Mouse (Mus musculus) kidney, embryonic 15.5 days (tissue): Measurements from ENCODE around the gene AY761185. TPM values are rescaled to one million over a fixed set of nuclear protein-coding genes. Genes with fewer than 3 reads are reported as not detected.
"Not testable (repeated sequence)": the region's sequence is repeated elsewhere in the genome, so short reads cannot be mapped to it uniquely, and the experiment has no call there.

Source experiments
- ATAC-seq: fragments of 200-750 bp; cut with Nextera tagmentation; replicated peaks from 2 replicates; pipeline ENCODE4 v1.8.0; 2017; ENCODE audit warnings: moderate TSS enrichment; ENCODE audit not compliant: low FRiP score
- H3K27ac ChIP-seq: fragments of 300-500 bp; sonication (generic); 2 replicates; pipeline ENCODE4 v1.5.1; 2015; ENCODE audit warnings: mild to moderate bottlenecking, inconsistent platforms
- H3K27me3 ChIP-seq: fragments of 300-500 bp; sonication (generic); 2 replicates; pipeline ENCODE4 v1.6.1; 2015; ENCODE audit warnings: inconsistent platforms
- H3K36me3 ChIP-seq: fragments of 300-500 bp; sonication (generic); 2 replicates; pipeline ENCODE4 v1.6.1; 2015; ENCODE audit warnings: inconsistent platforms
- H3K4me1 ChIP-seq: fragments of 300-500 bp; sonication (generic); 2 replicates; pipeline ENCODE4 v1.6.1; 2015; ENCODE audit warnings: inconsistent platforms
- H3K4me2 ChIP-seq: fragments of 300-500 bp; sonication (generic); 2 replicates; pipeline ENCODE4 v1.6.1; 2015; ENCODE audit warnings: moderate library complexity, mild to moderate bottlenecking, inconsistent platforms
- H3K4me3 ChIP-seq: fragments of 300-500 bp; sonication (generic); replicated peaks from 2 replicates; pipeline ENCODE4 v1.5.1; 2015; ENCODE audit warnings: mild to moderate bottlenecking, inconsistent platforms
- H3K9ac ChIP-seq: fragments of 300-500 bp; sonication (generic); 2 replicates; pipeline ENCODE4 v1.6.1; 2015; ENCODE audit warnings: mild to moderate bottlenecking, inconsistent platforms
- H3K9me3 ChIP-seq: fragments of 300-500 bp; sonication (generic); replicated peaks from 2 replicates; pipeline ENCODE4 v1.6.1; 2016; ENCODE audit warnings: inconsistent platforms
- WGBS: fragments of 180-500 bp; shearing (Covaris S2); methylation state at CpG from one replicate; pipeline ENCODE4 v1.1.7; 2015; ENCODE audit warnings: mixed read lengths; 5-methylcytosine and 5-hydroxymethylcytosine counted together
- polyA plus RNA-seq: library from polyadenylated mRNA; unstranded; fragments of >200 nt; fragmentation: Nextera tagmentation; extraction: Ambion mirVana; gene quantifications from 2 replicates; pipeline ENCODE4 v1.2.1, GENCODE M21; 2015

The AY761185 gene
- not detected in 2 replicates for polyA plus RNA-seq

DNA sequence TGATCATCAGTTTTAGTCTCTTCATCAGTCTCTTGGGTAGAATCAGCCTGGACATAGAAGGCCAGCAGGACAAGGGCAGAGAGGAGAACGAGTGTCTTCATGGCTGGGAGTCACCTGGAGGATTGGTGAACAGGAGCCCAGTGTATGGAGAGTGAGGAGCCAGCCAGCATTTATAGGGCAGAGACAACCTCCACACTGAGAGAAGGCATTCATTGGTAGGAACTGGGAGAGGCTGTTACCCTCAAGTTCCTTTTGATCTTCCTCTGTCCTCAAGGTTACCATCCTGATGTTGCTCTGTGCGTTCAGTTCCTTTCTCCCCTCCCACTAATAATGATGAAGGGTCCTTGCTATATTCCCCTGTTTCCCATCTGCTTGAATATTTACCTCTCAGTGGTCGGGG, at the start of gene AY761185:
AY761185 (minus strand) TSS at position 101 of the 400 bp plus-strand sequence.
- 79% methylated on average over 3 of the region's 3 CpGs for WGBS
- Histone ChIP-seq H3K27ac (no peak within 1 kb of the TSS), H3K9ac (no peak within 1 kb of the TSS), H3K4me2 (no peak within 1 kb of the TSS), H3K4me3 (no peak within 1 kb of the TSS), H3K27me3 (no peaks in the 10 kb centered on the region), H3K36me3 (no peaks in the 10 kb centered on the region), H3K9me3 (peaks cover 10% of the 10 kb centered on the region), H3K4me1 (no peaks in the 10 kb centered on the region)
- ATAC-seq, result no peak

DNA sequence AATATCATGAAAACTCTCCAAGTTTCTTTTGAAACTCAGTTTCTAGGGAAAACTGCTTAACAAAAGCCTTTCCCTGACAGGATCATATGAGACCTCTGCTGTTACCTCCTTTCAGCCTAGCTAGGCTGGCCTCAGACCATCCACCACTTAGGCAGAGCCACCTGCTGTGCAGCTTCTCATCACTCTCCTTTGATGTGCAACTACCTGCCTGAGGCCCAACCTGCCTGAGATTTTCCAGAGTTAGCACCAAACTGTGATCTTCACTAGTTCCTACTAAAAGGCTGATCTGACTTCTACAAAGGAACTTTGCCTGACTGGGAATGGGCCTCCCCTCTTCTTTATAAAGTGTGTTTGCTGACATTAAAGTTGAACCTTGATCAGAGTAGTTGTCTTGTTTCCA, 49.5 kb upstream of the AY761185 start:
- H3K9ac ChIP-seq, H3K9me3 ChIP-seq, ATAC-seq, H3K27me3 ChIP-seq, H3K4me3 ChIP-seq, H3K4me2 ChIP-seq, H3K36me3 ChIP-seq, H3K27ac ChIP-seq, H3K4me1 ChIP-seq: not testable (repeated sequence)

DNA sequence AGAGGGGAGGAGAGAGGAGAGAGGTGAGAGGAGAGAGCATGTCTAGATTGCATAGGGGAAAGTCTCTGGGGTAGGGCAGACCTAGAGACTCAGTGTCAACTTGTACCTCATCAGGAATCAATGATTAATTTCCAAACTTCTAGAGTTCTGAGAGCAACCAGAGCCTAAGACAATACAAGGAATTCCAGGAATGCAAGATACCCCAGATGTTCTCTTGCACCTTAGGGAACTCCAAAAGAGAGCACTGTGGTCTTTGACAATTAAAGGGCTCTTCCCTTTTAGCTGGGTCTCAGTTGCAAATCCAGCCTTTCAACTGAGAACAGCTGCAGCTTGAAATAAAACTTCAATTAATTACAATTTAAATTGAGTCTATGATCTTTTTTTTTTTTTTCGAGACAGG, 35.3 kb upstream of the AY761185 start:
- Histone ChIP-seq H3K27ac (no peak overlapping the region), H3K9me3 (peaks cover 3% of the 10 kb centered on the region; the same call in 1 of the 2 replicates), H3K4me3 (no peak overlapping the region), H3K4me1 (no peaks in the 10 kb centered on the region), H3K36me3 (no peaks in the 10 kb centered on the region), H3K9ac (no peak overlapping the region), H3K4me2 (no peak overlapping the region), H3K27me3 (no peaks in the 10 kb centered on the region)
- ATAC-seq, result no peak
- 41% methylated on average over 1 of the region's 1 CpGs for WGBS

DNA sequence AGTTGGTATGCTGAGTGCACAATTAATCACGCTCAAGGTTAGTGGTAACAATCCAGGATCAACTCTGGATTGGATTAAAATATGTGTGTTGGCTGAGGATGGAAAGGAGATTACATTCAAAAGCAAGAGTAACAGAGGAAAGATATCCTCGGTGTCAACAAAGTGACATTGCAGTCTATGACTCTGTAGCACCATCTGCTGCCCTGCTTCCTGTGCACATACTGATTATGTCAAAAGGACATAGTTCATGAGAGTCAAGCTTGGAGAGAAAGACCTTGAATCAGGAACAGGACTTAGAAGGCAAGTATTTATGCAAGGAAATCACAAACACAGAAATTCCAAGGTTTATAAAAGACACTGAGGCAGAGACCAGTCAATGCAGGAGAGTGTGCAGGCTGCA, 20.0 kb upstream of the AY761185 start:
- H3K36me3 ChIP-seq, result no peaks in the 10 kb centered on the region
- WGBS, result 81% methylated on average over 2 of the region's 2 CpGs

DNA sequence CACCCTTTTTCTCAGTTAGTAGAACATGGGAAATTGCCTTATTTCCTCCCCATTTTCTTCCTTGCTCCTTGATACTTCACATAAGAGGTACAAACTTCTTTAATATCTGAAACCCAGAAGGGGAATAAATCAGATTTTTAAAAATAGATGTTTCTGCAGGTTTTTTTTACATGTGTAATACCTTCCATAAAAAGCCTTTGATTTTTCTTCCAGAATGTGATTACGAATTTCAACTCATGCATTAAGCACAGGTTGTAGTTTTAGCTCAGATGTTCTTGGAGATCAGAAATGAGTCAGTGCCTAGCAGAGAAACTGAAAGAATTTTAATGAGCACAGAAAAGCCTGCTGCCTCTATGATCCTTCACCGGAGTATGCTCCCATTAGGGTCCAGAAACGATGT, 22.5 kb downstream of the AY761185 start, which contains the start of gene Gm6040:
Gm6040 (minus strand) TSS at position 101 of the 400 bp plus-strand sequence.
- no peaks in the 10 kb centered on the region for H3K27me3 ChIP-seq
- no peak within 1 kb of the TSS for H3K27ac ChIP-seq
- H3K4me3 ChIP-seq, result no peak within 1 kb of the TSS
- H3K4me1 ChIP-seq, result no peaks in the 10 kb centered on the region
- H3K9me3 ChIP-seq, result peaks cover 1% of the 10 kb centered on the region; the same call in 1 of the 2 replicates
- no peaks in the 10 kb centered on the region for H3K36me3 ChIP-seq
- WGBS, result 75% methylated on average over 3 of the region's 3 CpGs
- H3K4me2 ChIP-seq, result no peak within 1 kb of the TSS
- H3K9ac ChIP-seq, result no peak within 1 kb of the TSS
- no peak for ATAC-seq

More for the DNA sequence above, 20.0 kb upstream of the AY761185 start:
- no peak overlapping the region for H3K9ac ChIP-seq
- ATAC-seq, result no peak
- no peaks in the 10 kb centered on the region for H3K4me1 ChIP-seq
- no peak overlapping the region for H3K4me2 ChIP-seq
- H3K27ac ChIP-seq, result no peak overlapping the region
- no peaks in the 10 kb centered on the region for H3K27me3 ChIP-seq
- H3K9me3 ChIP-seq, result no peaks in the 10 kb centered on the region
- no peak overlapping the region for H3K4me3 ChIP-seq

DNA sequence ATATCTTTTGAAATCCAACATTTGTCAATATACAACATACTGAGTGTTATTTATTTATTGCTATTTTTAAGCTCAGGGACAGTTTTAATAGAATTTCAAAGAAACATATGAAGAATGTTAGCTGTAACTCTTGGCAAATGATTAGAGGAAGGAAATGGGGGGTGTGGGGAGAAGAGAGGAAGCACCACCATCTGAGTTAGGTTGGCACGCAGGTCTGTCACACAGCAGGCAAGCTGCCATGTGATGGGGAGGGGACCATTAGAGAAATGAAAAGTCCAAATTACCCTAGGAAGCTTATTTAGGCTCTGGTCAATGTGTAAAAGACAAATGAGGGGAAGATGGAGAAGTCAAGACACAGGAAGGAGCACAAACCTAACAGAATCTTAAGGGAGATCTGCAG, 32.2 kb downstream of the AY761185 start:
- H3K9ac ChIP-seq, result no peak overlapping the region
- H3K4me1 ChIP-seq, result no peaks in the 10 kb centered on the region
- no peak overlapping the region for H3K4me2 ChIP-seq
- no peak overlapping the region for H3K4me3 ChIP-seq
- 83% methylated on average over 1 of the region's 1 CpGs for WGBS
- no peaks in the 10 kb centered on the region for H3K36me3 ChIP-seq
- no peak overlapping the region for H3K27ac ChIP-seq
- H3K9me3 ChIP-seq, result peaks cover 4% of the 10 kb centered on the region; the same call in 1 of the 2 replicates
- H3K27me3 ChIP-seq, result no peaks in the 10 kb centered on the region
- ATAC-seq, result no peak

DNA sequence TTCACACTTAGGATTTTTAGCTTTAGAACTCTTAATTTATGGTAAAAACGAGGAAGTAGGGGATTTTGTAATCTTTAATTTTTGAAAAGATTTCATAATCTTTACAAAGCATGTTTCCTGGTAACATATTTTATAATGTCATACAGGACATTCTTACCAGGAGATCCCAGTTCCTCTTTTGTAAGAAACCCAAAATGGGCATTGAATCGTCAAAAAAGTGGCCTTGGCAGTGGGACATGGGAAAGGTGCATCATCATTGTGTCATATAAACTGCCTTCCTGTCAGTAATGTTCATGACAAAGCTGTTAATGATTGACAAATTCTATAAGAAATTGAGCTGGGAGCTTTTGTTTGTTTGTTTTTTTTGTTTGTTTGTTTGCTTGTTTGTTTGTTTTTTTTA, 36.3 kb downstream of the AY761185 start:
- Histone ChIP-seq H3K4me3 (no peak overlapping the region), H3K9ac (no peak overlapping the region), H3K9me3 (no peaks in the 10 kb centered on the region), H3K36me3 (no peaks in the 10 kb centered on the region), H3K4me2 (no peak overlapping the region), H3K27me3 (no peaks in the 10 kb centered on the region), H3K27ac (no peak overlapping the region), H3K4me1 (no peaks in the 10 kb centered on the region)
- ATAC-seq, result no peak
- whole genome bisulfite sequencing, result 58% methylated on average over 2 of the region's 2 CpGs

DNA sequence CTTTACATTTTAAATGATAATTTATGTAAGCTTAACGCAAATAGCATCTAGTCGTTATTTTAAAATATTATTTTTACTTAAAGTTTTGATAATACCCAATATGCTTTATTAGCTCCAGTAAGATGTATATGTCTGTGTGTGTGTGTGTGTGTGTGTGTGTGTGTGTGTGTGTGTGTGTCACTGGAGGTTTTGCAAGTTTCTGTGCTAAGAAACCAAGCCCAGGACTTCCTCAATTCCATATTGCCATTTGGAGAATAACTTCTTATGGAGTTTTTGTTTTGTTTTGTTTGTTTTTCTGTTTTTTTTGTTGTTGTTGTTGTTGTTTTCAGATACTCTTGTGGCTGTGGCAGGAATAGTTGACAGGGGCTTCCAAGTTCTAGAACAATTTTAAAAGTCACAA, 37.4 kb downstream of the AY761185 start:
- no peak for ATAC-seq
- no peak overlapping the region for H3K4me3 ChIP-seq
- H3K9ac ChIP-seq, result no peak overlapping the region
- 89% methylated on average over 2 of the region's 2 CpGs for WGBS
- H3K4me1 ChIP-seq, result no peaks in the 10 kb centered on the region
- no peaks in the 10 kb centered on the region for H3K27me3 ChIP-seq
- no peaks in the 10 kb centered on the region for H3K36me3 ChIP-seq
- H3K27ac ChIP-seq, result no peak overlapping the region
- no peak overlapping the region for H3K4me2 ChIP-seq
- H3K9me3 ChIP-seq, result no peaks in the 10 kb centered on the region

DNA sequence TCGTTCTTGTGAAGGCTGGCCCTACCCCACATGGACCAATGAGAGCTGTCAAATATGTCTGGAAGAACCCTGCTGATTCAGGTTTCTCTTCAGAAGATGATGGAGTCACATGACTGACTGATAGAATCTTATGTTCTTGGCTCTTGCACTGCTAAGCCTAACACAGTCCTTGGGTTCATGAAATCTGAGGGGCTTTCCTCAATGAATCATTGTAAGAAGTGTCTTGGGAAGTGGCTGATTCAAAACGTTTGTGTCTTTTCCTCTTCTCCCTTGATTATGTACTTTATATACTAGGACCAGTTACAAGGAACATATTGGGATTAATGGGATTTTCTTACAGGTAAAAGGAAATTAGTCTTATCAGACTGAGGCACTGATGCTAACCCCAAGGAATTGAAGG, 42.0 kb downstream of the AY761185 start, which contains the start of gene Gm15056:
Gm15056 (minus strand) TSS at position 101 of the 400 bp plus-strand sequence.
- Histone ChIP-seq H3K4me3 (no peak within 1 kb of the TSS), H3K27me3 (no peaks in the 10 kb centered on the region), H3K4me1 (no peaks in the 10 kb centered on the region), H3K36me3 (no peaks in the 10 kb centered on the region), H3K27ac (no peak within 1 kb of the TSS), H3K9me3 (0 out of 2 replicates have a peak, but pooled peaks cover 4% of the 10 kb centered on the region), H3K4me2 (no peak within 1 kb of the TSS), H3K9ac (no peak within 1 kb of the TSS)
- WGBS, result 61% methylated on average over 2 of the region's 2 CpGs
- no peak for ATAC-seq

Other genes starting within 250 kb of the AY761185 start
- not detected in 2 replicates for gene Defb33, start 52.0 kb downstream of the AY761185 start, polyA plus RNA-seq
- gene Gm15056, start 42.1 kb downstream of the AY761185 start, polyA plus RNA-seq, result not detected in 2 replicates
- not detected in 2 replicates for gene Gm6040, start 22.6 kb downstream of the AY761185 start, polyA plus RNA-seq
- not detected in 2 replicates for gene Defa21, start 80.8 kb upstream of the AY761185 start, polyA plus RNA-seq
- not detected in 2 replicates for gene Defa23, start 110.3 kb upstream of the AY761185 start, polyA plus RNA-seq
- gene Defa35, start 120.3 kb upstream of the AY761185 start, polyA plus RNA-seq, result not detected in 2 replicates
- not detected in 2 replicates for gene Defa25, start 139.7 kb upstream of the AY761185 start, polyA plus RNA-seq
- not detected in 2 replicates for gene Gm14851, start 151.3 kb upstream of the AY761185 start, polyA plus RNA-seq
- gene Defa30, start 189.9 kb upstream of the AY761185 start, polyA plus RNA-seq, result not detected in 2 replicates
- not detected in 2 replicates for gene Defa22, start 217.6 kb upstream of the AY761185 start, polyA plus RNA-seq
- not detected in 2 replicates for gene Defa31, start 246.9 kb upstream of the AY761185 start, polyA plus RNA-seq